Mouse (Mus musculus): ENCODE results near the gene Pcdh9. TPM values are rescaled to one million over a fixed set of nuclear protein-coding genes. Genes with fewer than 3 reads are reported as not detected.

The Pcdh9 gene
- polyA plus RNA-seq, 1 experiment from 2014 or later = 9.4 TPM

DNA sequence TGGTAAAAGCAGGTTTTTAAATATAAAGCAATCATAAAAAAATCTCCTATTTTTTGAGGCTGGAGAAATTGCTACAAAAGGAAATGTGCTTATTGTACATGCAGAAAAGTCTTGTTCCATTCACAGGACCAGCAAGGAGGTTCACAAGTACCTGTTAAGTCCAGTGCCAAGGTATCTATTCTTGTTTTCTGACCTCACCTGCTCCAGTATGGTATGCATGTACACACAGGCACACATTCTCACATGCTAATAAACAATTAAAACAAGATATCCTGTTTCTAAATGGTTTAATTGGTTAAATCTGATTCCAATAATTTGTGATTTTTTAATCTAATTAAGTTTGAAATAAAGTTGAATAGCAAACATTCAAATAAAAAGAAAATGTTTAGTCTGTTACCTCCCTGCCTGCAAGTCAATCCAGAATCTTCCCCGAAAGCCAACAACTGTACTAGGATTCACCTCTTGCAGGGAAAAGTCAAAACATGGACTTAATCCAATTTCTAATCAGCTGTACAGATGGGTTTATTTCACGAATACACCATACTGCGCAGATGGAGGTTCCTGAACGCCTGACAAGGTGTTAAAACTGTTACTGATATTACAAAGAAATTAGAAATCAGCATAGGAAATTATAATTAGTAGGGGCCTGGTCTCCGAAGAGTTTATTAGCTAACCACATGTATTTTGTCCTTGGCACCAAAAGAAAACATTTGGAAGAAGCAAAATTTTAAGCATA, 439.4 kb downstream of the Pcdh9 start:
- no peak for TF ChIP-seq CTCF (IDR thresholded peaks at IDR 0.05; ENCODE audit: low read depth)
- no peak overlapping the region for H3K9ac ChIP-seq
- H3K27me3 ChIP-seq (ENCODE audit: insufficient read depth, low read length) = no peaks in the 10 kb centered on the region
- H3K36me3 ChIP-seq (ENCODE audit: insufficient read depth) = no peaks in the 10 kb centered on the region
- no peak overlapping the region for H3K27ac ChIP-seq (ENCODE audit: low read depth)
- no peak overlapping the region for H3K4me2 ChIP-seq
- DNase-seq = no peak
- no peak overlapping the region for H3K4me3 ChIP-seq (ENCODE audit: low read depth, low read length)
- no peak for ATAC-seq (ENCODE audit: insufficient read depth)
- H3K4me1 ChIP-seq (ENCODE audit: insufficient read depth) = no peaks in the 10 kb centered on the region
- H3K9me3 ChIP-seq (ENCODE audit: low read depth, low read length) = no peaks in the 10 kb centered on the region
- WGBS = 75% methylated on average over 5 of the region's 5 CpGs

DNA sequence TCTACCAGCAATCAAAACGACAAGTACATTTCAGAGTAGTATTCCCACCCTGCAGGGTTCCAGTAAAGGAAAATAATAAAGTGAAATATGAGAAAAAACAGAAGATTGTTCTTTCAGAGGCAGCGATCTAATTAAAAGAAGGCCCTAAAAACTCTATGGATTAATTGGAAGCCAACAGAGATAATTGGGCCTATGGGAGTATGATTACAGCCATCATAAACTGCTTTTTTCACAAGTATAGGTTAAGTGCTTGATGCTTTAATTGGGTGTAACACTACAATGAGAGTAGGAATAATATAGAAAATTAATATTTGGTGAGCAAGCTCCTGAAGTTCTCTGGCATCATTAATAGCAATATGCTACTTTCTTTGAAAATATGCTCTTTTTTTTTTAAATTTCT, 448.6 kb downstream of the Pcdh9 start:
- H3K9ac ChIP-seq = no peak overlapping the region
- no peak overlapping the region for H3K27ac ChIP-seq (ENCODE audit: low read depth)

DNA sequence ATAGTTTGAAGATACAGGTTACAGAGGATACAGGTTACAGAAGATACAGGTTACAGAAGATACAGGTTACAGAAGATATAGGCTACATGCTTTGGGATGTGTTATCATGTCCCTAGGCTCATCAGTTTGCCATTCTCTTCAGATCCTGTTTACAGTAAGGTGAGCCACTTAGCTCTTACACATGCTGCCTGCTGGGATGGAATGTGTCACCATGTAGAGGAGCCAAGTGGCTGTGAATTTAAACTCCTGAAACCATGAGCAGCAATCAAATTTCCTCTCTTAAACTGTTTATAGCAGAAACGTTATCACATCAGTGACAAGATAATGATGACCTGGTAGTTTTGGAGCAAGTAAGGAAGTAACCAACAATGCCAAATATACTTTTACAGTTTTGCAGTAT, 453.3 kb downstream of the Pcdh9 start:
- Histone ChIP-seq H3K27me3 (ENCODE audit: insufficient read depth, low read length) (no peaks in the 10 kb centered on the region), H3K4me1 (ENCODE audit: insufficient read depth) (no peaks in the 10 kb centered on the region), H3K4me3 (ENCODE audit: low read depth, low read length) (no peak overlapping the region), H3K4me2 (no peak overlapping the region), H3K27ac (ENCODE audit: low read depth) (no peak overlapping the region), H3K9ac (no peak overlapping the region), H3K36me3 (ENCODE audit: insufficient read depth) (no peaks in the 10 kb centered on the region), H3K9me3 (ENCODE audit: low read depth, low read length) (no peaks in the 10 kb centered on the region)
- 20% methylated on average over 1 of the region's 1 CpGs for WGBS
- DNase-seq (no peak), ATAC-seq (ENCODE audit: insufficient read depth) (no peak)
- TF ChIP-seq CTCF (IDR thresholded peaks at IDR 0.05; ENCODE audit: low read depth) = no peak

More for the DNA sequence above, 448.6 kb downstream of the Pcdh9 start:
- DNase-seq = no peak
- ATAC-seq (ENCODE audit: insufficient read depth) = no peak
- Histone ChIP-seq H3K4me1 (ENCODE audit: insufficient read depth) (no peaks in the 10 kb centered on the region), H3K36me3 (ENCODE audit: insufficient read depth) (no peaks in the 10 kb centered on the region), H3K27me3 (ENCODE audit: insufficient read depth, low read length) (no peaks in the 10 kb centered on the region), H3K9me3 (ENCODE audit: low read depth, low read length) (no peaks in the 10 kb centered on the region), H3K4me3 (ENCODE audit: low read depth, low read length) (no peak overlapping the region), H3K4me2 (no peak overlapping the region)
- TF ChIP-seq CTCF (IDR thresholded peaks at IDR 0.05; ENCODE audit: low read depth) = no peak
- 76% methylated on average over 2 of the region's 2 CpGs for WGBS

DNA sequence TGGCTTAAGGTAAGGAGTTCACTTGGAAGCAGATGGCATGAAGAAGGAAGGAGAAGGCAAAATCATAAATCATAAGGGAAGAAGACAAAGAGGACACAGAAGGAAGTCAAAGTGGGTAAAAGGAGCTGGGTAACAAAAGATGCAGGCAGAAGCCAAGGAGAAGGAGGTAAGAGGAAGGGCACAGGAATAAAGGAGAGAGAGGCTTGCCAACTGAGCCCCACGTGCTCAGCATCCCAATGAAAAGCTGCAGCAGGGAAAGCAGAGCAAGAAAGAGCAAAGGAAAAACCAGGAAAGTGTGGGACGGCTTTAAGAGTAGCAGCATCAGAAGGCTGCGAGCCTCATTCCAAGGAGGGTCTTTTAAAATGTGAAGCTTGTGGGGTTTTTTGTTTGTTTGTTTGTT, 473.7 kb downstream of the Pcdh9 start:
- DNase-seq = no peak
- Histone ChIP-seq H3K36me3 (ENCODE audit: insufficient read depth) (no peaks in the 10 kb centered on the region), H3K4me1 (ENCODE audit: insufficient read depth) (no peaks in the 10 kb centered on the region), H3K4me3 (ENCODE audit: low read depth, low read length) (no peak overlapping the region), H3K27me3 (ENCODE audit: insufficient read depth, low read length) (no peaks in the 10 kb centered on the region), H3K9me3 (ENCODE audit: low read depth, low read length) (no peaks in the 10 kb centered on the region), H3K9ac (no peak overlapping the region), H3K27ac (ENCODE audit: low read depth) (no peak overlapping the region), H3K4me2 (no peak overlapping the region)
- WGBS = 52% methylated on average over 3 of the region's 3 CpGs
- no peak for ATAC-seq (ENCODE audit: insufficient read depth)
- no peak for TF ChIP-seq CTCF (IDR thresholded peaks at IDR 0.05; ENCODE audit: low read depth)

DNA sequence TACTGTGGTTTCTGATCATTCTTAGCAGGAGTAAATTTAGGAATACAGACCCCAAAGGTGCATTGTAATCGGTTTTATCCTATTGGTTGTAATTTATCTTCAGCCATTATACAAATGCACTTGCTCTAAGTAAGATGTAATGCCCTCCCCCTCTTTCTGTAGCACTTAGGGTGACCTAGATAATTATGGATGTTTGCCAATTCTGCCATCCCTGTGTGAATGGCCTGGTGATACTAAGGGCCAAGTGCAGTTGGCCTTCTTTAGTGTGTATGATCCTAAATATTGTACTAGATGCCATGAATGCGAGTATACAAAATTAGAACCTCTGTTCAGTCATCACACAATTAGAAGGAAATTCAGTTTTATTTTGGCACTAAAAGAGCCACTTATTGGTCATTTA, 475.0 kb downstream of the Pcdh9 start:
- Histone ChIP-seq H3K4me3 (ENCODE audit: low read depth, low read length) (no peak overlapping the region), H3K36me3 (ENCODE audit: insufficient read depth) (no peaks in the 10 kb centered on the region), H3K27me3 (ENCODE audit: insufficient read depth, low read length) (no peaks in the 10 kb centered on the region), H3K9ac (no peak overlapping the region), H3K4me1 (ENCODE audit: insufficient read depth) (no peaks in the 10 kb centered on the region), H3K9me3 (ENCODE audit: low read depth, low read length) (no peaks in the 10 kb centered on the region), H3K4me2 (no peak overlapping the region), H3K27ac (ENCODE audit: low read depth) (no peak overlapping the region)
- DNase-seq (no peak), ATAC-seq (ENCODE audit: insufficient read depth) (no peak)
- TF ChIP-seq CTCF (IDR thresholded peaks at IDR 0.05; ENCODE audit: low read depth) = no peak
- WGBS = 84% methylated on average over 2 of the region's 2 CpGs

DNA sequence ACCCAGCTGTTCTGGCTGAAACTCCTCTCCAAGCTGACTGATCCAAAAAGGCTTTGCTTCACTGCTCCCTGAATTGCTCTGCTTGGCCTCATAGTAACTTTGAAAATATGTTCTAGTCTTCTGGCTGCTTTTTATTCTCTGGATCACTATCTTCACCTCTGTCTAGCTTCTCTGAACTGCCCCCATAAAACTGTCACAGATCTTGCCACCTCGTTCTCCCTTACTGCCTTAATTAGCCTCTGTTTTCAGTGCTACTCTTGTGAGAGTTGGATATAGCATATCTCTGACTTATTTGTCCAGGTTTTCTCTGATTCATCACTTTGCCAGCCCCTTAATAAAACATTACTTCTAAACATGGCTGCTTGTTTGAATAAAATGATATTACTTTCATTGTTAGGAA, 481.2 kb downstream of the Pcdh9 start:
- no peak overlapping the region for H3K4me3 ChIP-seq (ENCODE audit: low read depth, low read length)
- H3K9ac ChIP-seq = no peak overlapping the region
- H3K27ac ChIP-seq (ENCODE audit: low read depth) = no peak overlapping the region
- 80% methylated on average over 1 of the region's 1 CpGs for WGBS
- no peaks in the 10 kb centered on the region for H3K27me3 ChIP-seq (ENCODE audit: insufficient read depth, low read length)
- no peak for TF ChIP-seq CTCF (IDR thresholded peaks at IDR 0.05; ENCODE audit: low read depth)
- H3K4me1 ChIP-seq (ENCODE audit: insufficient read depth) = no peaks in the 10 kb centered on the region
- no peaks in the 10 kb centered on the region for H3K36me3 ChIP-seq (ENCODE audit: insufficient read depth)
- H3K4me2 ChIP-seq = no peak overlapping the region
- DNase-seq (no peak), ATAC-seq (ENCODE audit: insufficient read depth) (no peak)
- H3K9me3 ChIP-seq (ENCODE audit: low read depth, low read length) = no peaks in the 10 kb centered on the region

DNA sequence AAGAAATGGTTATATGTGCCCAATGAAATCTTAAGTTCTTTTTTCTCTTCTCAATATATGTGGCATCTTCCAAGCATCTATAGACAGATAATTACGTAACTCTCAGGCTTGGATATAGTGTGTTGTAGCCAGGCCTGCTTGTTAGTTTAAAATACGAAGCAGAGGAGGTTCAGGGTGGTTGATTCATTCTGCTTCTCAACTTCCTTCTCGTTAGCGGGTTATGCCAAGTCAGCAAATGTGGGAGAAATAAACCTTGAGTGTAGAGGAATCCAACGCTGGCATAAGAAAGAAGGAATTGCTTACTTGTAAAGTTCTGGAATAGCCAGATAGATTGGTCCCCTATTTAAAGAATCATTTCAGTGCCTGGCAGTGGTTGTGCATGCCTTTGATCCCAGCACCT, 482.7 kb downstream of the Pcdh9 start:
- H3K9me3 ChIP-seq (ENCODE audit: low read depth, low read length) = no peaks in the 10 kb centered on the region
- DNase-seq (no peak), ATAC-seq (ENCODE audit: insufficient read depth) (no peak)
- no peak overlapping the region for H3K27ac ChIP-seq (ENCODE audit: low read depth)
- 82% methylated on average over 5 of the region's 5 CpGs for WGBS
- H3K4me3 ChIP-seq (ENCODE audit: low read depth, low read length) = no peak overlapping the region
- no peak overlapping the region for H3K4me2 ChIP-seq
- H3K36me3 ChIP-seq (ENCODE audit: insufficient read depth) = no peaks in the 10 kb centered on the region
- no peaks in the 10 kb centered on the region for H3K27me3 ChIP-seq (ENCODE audit: insufficient read depth, low read length)
- no peak for TF ChIP-seq CTCF (IDR thresholded peaks at IDR 0.05; ENCODE audit: low read depth)
- no peaks in the 10 kb centered on the region for H3K4me1 ChIP-seq (ENCODE audit: insufficient read depth)
- H3K9ac ChIP-seq = no peak overlapping the region
